Mouse (Mus musculus): ENCODE measurements at regions not wholly inside any gene's neighbourhood (a gene's known extent, or its start where the extent isn't known, plus 50 kb on each side); places are given as distances from the start of the nearest gene placed in this dataset.

DNA sequence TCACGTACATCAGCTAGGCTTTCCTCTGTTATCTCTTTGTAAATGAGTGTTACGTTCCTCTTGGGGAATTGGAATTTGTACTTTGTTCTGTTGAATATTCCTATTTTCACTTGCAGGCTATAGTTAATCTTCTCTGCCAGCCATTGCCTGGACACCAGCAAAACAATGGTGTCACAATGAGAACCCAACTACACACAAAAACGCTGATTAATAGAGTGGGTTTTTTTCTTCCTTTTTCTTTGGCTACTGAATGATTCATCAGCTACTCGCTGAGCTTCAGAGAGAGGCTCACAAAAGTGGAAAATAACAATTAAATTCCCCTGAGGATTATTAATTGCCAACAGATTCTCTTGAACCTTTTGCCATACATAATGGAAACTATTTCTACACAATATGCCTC lies 398.9 kb upstream of the Prickle1 start:
- TF ChIP-seq CTCF (IDR thresholded peaks at IDR 0.05) (no peak), POLR2A (IDR thresholded peaks at IDR 0.05; ENCODE audit: insufficient read depth, low read depth, low read length) (no peak)
